Mouse (Mus musculus): Measurements from ENCODE around the gene Stag3.
A peak's percentile ranks its signal among the peaks of the same experiment; 100 is the strongest.

The Stag3 gene

DNA sequence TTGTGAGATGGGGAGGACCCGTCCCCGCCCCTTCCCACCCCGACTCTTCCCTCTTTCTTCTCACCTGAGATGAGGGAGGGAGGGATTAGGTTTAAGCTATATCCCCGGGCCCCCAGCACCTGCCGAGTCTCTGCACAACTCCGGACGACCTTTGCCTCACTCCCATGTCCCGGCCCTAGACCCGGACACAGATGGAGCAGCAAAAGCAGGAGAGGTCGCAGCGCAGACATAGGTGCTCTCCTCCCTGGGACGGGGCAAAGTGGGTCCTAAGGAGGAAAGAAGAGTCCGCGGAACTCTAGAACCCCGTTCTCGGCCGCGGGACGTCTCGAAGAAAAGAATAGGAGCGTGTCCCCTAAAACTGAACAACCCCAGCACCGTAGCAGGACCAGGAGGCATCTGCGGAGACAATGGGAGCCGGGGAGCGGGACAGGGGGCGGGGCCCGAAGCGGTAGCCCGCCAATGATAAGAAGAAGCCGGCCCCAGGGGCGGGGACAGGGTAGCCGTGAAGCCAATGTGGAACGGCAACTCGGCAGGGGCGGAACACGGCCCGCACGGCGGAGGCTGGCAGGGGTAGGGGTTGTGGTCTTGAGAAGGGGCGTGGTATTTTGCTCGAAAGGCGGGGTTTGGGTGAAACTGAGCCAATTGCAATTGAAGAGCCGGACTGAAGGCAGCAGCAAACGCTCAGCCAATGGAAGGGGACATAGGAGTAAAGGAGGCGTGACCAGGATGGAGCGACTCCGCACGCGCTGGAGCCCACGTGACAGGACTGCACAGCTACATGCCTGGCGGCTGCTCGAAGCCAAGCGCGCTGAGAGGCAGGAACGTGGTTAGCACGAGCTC, at the start of gene Stag3, which contains the start of the genes Gm43720 and Gpc2:
Stag3 (plus strand) TSS at position 656 of the 840 bp plus-strand sequence.
Gm43720 (minus strand) TSS at position 374 of the 840 bp plus-strand sequence.
Gpc2 (minus strand) TSS at position 421 of the 840 bp plus-strand sequence.
- peak; percentile 67 for DNase-seq (ENCODE audit: low spot score)

DNA sequence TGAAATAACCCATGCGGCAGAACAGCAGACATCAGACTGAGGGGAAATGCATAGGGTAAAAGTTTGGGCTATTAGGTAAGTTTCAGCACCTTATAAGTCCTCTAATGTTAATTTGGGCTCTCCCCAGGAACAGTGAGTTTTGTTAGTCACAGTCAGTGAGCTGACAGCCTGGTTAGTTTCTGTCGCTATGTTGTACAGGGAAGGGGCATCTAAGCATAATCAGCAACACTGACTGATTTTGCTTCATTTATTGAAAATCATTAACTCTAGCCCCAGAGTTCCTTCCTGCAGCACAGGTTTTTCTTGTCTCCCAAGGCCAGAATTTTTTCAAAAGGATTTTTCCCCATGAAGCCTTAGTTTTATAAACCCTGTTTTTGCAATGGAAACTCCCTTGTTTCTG, 46.3 kb upstream of the Stag3 start:
- DNase-seq (ENCODE audit: low spot score) = no peak

DNA sequence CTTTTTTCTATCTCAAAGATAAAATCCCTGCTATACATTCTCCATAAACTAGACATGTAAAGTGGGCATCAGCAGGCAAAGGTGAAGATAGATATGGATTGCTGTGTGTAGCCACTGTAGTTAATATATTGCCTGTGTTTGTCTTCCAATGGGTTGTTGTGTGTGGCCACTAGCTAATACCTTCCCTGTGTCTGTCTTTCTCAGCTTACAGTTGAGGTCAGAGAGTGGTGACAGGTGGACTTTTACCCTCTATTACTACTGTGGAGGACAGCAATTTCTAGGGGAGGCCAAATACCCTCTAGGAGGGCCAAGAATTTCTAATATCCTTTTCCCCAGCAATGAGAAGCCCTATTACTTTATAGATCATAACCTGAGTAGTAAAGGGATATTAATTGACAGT, 45.8 kb upstream of the Stag3 start:
- no peak for DNase-seq (ENCODE audit: low spot score)

DNA sequence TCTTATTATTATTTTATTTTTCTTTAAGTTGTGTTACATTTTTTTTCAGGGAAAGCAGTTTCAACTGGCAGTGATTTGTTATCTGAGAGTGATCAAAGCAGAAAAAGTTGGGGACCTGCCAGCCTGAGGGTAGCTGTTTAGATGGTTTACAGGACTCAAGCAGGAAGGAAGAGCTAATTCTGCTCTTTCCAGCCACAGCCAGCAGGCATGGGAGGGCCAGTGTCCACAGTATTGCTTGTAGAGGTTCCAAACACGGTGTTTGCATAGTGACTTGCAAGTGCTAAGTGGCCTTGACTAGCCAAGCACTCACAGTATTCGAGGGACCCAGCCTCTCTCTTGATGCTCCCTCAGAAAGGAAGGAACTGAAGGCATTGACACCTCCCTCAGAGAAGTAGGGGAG, 38.5 kb upstream of the Stag3 start:
- no peak for DNase-seq (ENCODE audit: low spot score)

DNA sequence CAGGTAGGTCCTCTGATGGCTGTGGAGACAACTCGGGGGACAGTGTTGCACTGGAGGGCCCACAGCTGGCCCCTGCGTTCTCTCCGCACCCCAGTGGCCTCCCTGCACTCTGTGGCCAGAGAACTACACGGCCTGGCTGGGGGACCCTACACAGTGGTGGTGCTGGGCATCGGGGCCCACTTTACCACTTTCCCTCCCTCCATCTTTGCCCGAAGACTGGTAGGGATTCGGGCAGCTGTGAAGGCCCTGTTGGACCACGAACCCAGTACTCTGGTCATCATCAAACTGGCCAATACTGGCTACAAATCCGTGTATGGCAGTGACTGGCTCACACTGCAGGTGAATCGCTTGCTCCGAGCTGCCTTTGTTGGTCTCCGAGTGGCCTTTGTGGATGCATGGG, 28.9 kb upstream of the Stag3 start:
- DNase-seq (ENCODE audit: low spot score) = no peak

DNA sequence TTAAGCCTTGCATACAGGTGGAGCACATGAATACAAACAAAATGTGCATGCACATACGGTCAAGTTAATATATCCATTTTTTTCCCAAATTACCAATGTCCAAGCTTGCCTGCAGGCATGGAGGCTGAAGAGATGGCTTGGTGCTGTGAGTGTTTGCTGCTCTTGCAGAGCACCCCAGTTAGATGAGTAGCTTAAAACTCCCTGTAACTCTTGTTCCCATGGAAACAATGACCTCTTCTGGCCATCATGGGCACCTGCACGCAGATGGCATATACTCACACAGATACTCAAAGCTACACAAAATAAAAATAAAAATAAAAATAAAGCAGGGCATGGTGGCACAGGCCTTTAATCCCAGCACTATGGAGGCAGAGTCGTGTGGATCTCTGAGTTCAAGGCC, 27.0 kb upstream of the Stag3 start:
- no peak for DNase-seq (ENCODE audit: low spot score)

DNA sequence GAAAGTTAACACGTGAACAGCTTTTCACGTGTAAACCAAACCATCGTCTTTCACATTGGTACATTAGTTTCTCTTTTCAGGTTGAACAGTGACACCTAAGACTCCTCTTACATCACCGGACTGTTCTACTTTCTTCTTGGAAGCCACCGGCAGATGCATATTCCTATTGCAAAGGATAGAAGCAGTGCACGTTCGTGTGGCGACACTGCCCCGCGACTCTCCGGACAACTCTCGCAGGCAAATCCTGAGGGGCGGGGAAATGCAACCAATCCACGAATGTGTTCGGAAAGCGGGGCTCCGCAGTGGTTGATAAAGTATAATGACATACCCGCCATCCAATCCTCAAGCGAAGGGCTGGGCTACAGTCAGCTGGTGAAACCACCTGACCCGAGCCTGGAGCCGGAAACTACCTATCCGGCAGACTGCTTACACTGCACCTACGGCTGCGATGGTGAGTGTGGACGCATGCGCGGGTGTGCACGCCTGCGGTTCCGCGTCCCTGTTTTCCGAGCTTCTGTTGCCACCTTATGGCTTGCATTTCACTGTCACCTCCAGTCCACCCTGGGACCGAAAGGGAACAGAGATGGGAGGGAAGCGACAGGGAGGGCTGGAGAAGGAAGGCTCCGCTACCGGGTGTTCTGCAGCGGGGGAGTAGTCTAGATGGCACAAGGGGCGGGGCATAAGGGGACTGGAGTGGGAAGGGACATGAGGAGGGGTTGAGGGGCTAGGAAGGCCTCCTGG, 24.5 kb upstream of the Stag3 start, which contains the start of gene Lamtor4:
Lamtor4 (plus strand) TSS at position 130 of the 741 bp plus-strand sequence.
- DNase-seq (ENCODE audit: low spot score) = peak; percentile 85

DNA sequence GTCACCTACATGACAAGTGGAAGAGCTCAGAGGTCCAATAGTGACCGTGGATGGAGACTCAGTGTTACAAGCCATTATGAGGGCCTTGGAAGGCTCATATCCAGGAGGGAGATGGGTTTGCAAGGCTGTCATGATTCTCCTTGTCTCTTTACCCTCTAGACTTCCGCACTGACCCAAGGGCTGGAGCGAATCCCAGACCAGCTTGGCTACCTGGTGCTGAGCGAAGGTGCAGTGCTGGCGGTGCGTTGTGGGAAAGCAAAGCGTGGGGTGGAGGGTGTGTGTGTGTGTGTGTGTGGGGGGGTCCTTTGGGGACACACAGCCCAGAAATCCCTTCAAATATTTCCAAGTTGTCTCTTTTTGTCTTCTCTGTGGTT, 24.0 kb upstream of the Stag3 start:
- no peak for DNase-seq (ENCODE audit: low spot score)

DNA sequence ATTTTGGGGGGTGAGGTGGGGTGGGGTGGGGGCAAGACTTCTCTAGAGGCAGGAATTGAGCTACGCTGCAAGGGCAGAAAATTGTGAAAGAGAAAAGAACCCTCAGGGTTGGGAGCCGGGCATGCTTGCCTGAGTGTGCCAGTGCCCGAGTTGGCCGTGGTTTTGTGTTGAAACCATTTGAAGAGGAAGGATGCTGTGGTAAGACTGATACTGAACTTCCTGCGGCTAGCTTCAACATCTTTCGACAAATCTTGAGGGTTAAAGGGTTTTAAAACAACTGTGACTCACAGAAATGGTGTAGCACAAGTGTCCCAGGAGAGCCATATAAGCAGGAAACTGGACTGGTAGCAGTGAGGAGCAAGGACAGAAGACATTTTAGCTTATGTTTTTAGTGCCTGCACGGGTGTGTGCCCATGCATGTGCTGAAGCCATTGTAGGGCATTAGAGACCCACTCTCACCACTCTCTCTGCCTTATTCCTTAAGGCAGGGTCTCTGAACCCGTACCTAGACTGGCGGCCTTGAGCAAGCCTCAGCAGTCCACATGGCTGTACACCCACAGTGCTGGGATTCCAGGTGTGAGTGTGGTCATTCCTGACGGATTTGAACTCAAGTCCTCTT, 23.0 kb upstream of the Stag3 start:
- no peak for DNase-seq (ENCODE audit: low spot score)

DNA sequence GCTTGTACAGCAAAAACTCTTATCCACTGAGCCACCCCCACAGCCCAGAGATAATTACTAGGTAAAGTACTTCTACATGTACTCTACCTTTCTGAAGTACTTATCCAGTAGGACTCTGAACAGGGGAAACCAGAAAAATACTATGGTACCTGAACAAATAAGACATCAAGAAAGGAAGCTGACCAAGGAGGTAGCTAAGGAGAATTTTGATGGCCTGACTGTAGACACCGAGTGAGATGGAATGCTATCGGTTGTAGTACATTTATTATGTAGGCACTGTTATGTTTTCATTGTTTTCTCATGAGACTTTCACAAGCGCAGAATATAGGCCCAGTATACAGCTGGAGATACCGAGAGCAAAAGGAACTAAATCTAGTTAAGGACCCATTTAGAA, 22.5 kb upstream of the Stag3 start:
- DNase-seq (ENCODE audit: low spot score) = no peak

DNA sequence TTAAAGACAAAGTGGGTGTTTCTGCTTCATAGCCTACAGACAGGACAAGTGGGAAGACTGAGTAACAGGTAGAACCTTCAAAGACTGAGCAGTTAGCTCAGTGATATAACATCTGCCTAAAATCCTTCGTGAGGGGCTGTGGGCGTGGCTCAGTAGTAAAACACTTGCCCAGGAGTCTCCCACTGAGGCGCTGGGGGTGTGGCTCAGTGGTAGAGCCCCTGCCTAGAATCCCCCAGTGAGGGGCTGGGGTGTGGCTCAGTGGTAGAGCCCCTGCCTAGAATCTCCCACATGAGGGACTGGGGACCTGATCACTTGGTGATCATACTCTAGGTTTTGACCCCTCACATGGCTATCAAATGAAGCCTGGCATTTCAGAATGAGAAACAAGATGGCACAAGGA, 22.0 kb upstream of the Stag3 start:
- no peak for DNase-seq (ENCODE audit: low spot score)

DNA sequence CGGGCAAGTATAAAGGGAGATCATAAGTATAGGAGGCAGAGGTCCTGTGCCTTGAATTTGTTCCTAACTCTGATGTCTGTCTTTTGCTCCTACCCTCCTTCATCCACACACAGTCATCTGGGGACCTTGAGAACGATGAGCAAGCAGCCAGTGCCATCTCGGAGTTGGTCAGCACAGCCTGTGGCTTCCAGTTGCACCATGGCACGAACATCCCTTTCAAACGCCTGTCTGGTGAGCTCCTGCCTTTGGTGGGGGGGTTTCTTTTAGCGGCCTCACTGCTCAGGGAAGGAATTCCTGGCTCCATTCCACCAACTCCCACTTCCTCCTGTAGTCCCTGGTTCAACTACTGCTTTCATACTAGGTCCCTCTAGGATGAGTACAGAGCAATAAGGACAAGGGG, 21.5 kb upstream of the Stag3 start:
- DNase-seq (ENCODE audit: low spot score) = no peak

DNA sequence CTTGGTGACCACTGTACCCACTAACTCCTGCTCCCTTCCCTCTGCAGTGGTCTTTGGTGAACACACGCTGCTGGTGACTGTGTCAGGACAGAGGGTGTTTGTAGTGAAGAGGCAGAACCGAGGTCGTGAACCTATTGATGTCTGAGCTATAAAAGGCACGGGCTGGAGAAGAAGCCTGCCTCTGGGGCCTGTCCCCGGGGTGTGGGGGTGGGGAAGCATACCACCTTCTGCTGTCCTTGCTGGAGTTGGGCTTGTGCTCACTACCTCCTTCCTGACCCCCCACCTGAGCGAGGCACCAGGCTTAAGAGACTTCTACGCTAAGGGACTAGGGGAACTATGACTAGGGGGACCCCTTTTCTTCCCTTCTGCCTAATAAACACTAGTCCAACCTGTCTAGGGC, 21.0 kb upstream of the Stag3 start:
- no peak for DNase-seq (ENCODE audit: low spot score)

DNA sequence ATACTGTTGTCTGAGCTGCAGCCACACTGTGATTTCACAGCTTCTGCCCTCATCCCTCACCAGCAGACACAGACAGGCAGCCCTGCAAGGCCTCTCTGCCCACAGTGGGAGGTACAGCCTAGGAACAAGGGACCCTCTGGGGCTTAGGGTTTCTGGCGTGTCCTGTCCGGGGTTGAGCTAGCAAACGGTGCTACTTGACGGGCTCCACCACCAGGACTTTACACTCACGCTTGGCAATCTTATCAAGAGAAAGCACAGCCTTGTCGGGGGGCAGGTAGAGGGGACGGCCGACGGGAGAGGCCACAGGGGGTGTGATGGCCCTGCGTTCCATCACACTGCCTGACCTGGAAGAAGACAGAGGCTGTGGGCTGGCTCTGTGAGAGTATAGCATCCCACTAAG, 20.0 kb upstream of the Stag3 start:
- no peak for DNase-seq (ENCODE audit: low spot score)

DNA sequence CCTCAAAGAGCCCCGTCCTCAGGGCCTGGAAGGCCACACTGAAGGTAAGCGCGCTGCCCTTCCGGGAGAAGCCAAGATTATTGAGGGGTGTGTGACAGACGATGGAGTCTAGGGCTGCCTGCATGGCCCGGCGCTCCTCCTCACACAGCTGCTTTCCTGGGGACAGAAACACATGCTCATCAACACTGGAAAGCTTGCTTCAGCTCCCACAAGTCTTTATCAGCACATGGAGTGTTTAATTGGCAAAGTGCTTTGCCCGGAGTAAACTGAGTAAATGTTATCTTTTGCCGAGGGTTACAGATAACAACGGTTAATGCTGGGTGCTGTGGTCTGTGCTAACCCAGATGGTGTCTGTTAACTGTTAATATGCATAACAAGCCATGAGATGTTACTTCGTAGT, 19.2 kb upstream of the Stag3 start:
- no peak for DNase-seq (ENCODE audit: low spot score)

DNA sequence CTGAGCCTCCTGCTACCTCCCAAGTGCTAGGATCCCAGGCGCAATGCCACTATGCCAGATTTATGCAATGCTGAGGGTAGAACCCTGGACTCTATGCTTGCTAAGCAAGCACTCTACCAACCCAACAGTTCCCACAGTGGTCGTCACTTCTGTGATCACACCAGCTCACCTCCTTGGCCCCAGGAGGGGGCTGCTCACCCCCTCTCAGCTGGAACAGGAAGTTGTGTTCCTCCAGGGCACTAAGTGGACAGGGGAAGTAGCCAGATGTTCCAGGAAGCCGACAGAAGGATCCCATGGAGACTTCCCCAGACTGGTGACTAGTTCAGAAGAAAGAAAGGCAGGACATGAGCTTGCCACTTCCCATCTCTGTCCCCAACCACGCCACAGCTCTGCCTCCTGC, 18.0 kb upstream of the Stag3 start:
- DNase-seq (ENCODE audit: low spot score) = no peak

DNA sequence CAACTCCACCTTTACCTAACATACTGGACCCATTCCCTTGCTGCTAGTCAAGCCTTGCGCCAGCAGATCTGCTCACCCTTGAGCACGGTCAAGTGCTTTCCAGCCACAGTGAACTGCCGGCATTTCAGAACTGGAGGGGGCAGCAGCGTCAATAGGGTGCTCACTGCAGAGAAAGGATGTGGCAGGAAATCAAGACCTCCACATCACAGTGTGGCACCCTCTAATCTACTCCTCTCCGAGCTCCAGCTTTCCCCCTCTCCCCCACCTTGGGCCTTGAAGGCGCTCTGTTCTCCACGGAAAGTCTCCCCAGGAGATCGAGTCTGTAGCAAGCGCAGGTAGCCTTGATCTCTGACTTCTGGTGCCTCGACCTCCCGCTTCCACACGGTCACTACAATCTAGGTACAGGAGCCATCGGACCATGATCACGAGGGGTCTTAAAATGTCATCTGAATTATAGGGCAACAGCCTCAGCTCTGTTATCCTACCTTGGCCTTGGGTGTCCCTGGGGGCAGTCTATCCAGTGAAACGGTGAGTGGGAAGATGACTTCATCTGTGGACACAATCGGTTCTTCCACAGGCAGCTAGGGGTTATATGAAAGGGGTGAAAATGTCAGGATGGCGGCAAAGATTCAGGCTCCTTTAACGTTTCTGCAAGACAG, 17.3 kb upstream of the Stag3 start:
- DNase-seq (ENCODE audit: low spot score) = no peak

DNA sequence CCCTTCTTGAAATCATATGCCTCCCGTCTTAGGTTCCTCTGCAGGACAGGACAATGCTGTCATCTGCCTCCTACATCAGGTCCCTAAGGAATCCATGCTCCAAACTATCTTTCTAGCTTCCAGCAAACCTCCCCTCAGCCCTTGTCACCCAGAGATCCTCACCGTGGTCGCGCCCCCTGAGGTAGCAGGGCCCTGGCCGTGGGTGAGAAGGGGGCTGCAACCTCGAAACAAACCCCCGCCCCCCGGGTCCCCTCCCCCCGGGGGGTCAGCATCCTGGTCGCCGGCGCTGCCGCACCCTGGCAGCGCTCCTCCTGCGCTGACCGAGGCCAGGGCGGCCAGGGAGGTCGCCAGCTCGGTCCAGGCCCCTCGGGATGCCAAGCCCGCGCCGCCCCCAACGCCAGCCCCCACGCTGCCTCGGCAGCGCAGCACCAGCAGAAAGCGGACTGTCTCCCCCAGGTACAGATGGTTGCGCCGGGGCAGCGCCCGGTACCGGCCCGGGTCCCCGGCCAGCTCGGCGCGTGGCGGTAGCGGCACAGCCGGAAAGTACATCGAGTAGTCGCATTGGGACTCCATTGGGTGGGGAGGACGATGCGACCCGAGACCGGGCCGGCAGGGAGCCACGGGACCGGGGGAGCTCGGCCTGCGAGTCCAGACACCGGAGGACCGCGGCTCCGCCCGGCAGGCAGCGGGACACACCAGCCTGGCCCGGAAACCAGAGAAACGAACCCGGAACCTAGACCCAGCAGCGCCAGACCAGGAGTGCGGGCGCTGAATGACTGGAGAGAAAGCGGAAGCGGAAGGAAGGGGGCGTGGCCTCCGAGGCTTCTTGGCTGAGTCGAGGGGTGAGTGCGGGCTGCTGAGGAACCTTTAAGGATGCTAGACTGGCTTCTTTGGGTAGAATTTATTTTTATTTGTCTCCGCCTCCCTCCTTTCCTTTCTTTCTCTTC, 16.5 kb upstream of the Stag3 start, which contains the start of gene BC037034:
BC037034 (minus strand) TSS at position 774 of the 947 bp plus-strand sequence.
- peak; percentile 91 for DNase-seq (ENCODE audit: low spot score)

DNA sequence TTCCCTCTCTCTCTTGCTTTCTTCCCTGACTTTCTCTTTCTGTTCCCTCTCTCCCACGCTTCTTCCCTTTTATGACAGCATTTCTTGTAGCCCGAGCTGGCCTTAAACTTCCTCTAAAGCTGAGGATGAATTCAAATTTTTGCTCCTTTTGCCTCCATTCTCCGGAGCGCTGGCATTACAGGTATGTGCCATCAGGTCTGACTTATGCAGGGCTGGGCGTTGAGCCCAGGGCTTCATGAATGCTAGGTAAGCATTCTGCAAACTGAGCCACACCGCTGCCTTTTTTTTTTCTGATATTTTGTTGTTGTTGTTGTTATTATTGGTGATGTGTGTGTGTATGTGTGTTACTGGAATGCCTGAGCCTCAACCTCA, 15.8 kb upstream of the Stag3 start:
- no peak for DNase-seq (ENCODE audit: low spot score)

DNA sequence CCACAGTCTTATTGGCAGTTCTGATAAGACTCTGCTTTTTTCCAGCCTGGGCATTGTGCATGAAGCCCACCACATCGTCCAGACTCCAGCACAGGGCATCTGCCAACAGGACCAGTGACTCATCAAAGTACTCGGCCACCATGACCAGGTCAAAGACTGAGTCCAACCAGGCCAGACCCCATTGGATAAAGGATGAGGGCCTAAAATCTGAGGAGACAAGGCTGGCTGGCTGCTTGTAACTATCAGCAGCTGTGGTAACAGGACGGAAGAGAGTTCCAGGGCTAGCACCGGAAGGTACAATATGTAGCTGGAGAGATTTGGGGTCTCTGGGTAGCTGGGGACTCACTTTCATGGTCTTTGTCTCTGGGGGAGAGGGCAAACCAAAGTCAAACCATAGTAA, 14.3 kb upstream of the Stag3 start:
- no peak for DNase-seq (ENCODE audit: low spot score)

DNA sequence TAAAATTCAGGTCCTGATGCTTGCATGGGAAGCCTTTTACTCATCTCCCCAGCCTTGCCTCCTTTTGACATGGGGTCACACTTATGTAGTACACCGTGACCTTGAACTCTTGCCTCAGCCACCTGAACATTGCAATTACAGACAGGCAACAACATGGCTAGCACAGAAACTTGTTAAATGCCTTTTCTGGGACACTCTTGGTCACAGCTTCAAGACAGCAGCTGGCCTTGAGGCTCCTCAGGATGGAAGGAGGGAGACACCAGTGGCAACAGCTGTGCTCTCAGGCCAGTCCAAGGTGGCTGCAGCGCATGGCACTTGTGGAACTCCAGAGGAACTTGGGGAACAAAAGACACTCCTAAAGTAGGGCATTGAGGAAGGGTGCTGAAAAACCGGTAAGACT, 12.9 kb upstream of the Stag3 start:
- DNase-seq (ENCODE audit: low spot score) = no peak
